Mouse (Mus musculus) midbrain, embryonic 14.5 days (tissue): ENCODE results near the gene Emx1. TPM values are rescaled to one million over a fixed set of nuclear protein-coding genes. Genes with fewer than 3 reads are reported as not detected.

Experiments used
- ATAC-seq: fragments of 200-750 bp; cut with Nextera tagmentation; 2 replicates; pipeline ENCODE4 v1.8.0; 2017; ENCODE audit warnings: moderate number of reproducible peaks, moderate library complexity; ENCODE audit not compliant: low FRiP score, low TSS enrichment
- DNase-seq: peaks from one replicate; pipeline ENCODE4 v3.0.0-alpha.2; 2015
- H3K27ac ChIP-seq: fragments of 300-500 bp; sonication (generic); replicated peaks from 2 replicates; pipeline ENCODE4 v1.5.1; 2014; ENCODE audit warnings: mild to moderate bottlenecking, low read depth, low read length, moderate library complexity
- H3K27me3 ChIP-seq: fragments of 300-500 bp; sonication (generic); 2 replicates; pipeline ENCODE4 v1.6.1; 2014; ENCODE audit warnings: low read length, control low read depth, mixed read lengths; ENCODE audit not compliant: control insufficient read depth, insufficient read depth
- H3K36me3 ChIP-seq: fragments of 300-500 bp; sonication (generic); 2 replicates; pipeline ENCODE4 v1.6.1; 2014; ENCODE audit warnings: low read length, control low read depth; ENCODE audit not compliant: control insufficient read depth, insufficient read depth
- H3K4me1 ChIP-seq: fragments of 300-500 bp; sonication (generic); 2 replicates; pipeline ENCODE4 v1.6.1; 2014; ENCODE audit warnings: mild to moderate bottlenecking, antibody characterized with exemption, low read length, control low read depth; ENCODE audit not compliant: control insufficient read depth, insufficient read depth
- H3K4me2 ChIP-seq: fragments of 300-500 bp; sonication (generic); 2 replicates; pipeline ENCODE4 v1.6.1; 2014; ENCODE audit warnings: mild to moderate bottlenecking, low read length, moderate library complexity
- H3K4me3 ChIP-seq: fragments of 300-500 bp; sonication (generic); replicated peaks from 2 replicates; pipeline ENCODE4 v1.5.1; 2014; ENCODE audit warnings: low read depth, low read length
- H3K9ac ChIP-seq: fragments of 300-500 bp; sonication (generic); replicated peaks from 2 replicates; pipeline ENCODE4 v1.6.1; 2014; ENCODE audit warnings: mild to moderate bottlenecking, low read length, moderate library complexity
- H3K9me3 ChIP-seq: fragments of 300-500 bp; sonication (generic); 2 replicates; pipeline ENCODE4 v1.6.1; 2016; ENCODE audit warnings: low read length, control low read depth, mixed read lengths; ENCODE audit not compliant: control insufficient read depth
- WGBS: fragments of 180-500 bp; shearing (Covaris S2); extraction: QIAGEN DNeasy Blood & Tissue Kit; methylation state at CpG from one replicate; pipeline ENCODE4 v1.1.7; 2014; 5-methylcytosine and 5-hydroxymethylcytosine counted together
- polyA plus RNA-seq: library from polyadenylated mRNA; unstranded; fragments of >200 nt; fragmentation: Nextera tagmentation; extraction: Ambion mirVana; gene quantifications from 2 replicates; pipeline ENCODE4 v1.2.1, GENCODE M21; 2014

Emx1 gene
- polyA plus RNA-seq, 1 experiment from 2014 or later: 1.1 TPM

- no peak overlapping the region for H3K4me2 ChIP-seq
- 11% methylated on average over 6 of the region's 6 CpGs for WGBS
- H3K27me3 ChIP-seq: no peaks in the 10 kb centered on the region
- H3K36me3 ChIP-seq: no peaks in the 10 kb centered on the region
- H3K4me1 ChIP-seq: peaks cover 4% of the 10 kb centered on the region
- no peak for DNase-seq
- no peak overlapping the region for H3K9ac ChIP-seq
- no peak overlapping the region for H3K4me3 ChIP-seq
- no peak for ATAC-seq
- no peaks in the 10 kb centered on the region for H3K9me3 ChIP-seq
- no peak overlapping the region for H3K27ac ChIP-seq
These were observed 44.2 kb downstream of the Emx1 start for GRCm38 (mm10) chr6:85231469-85231868.

GRCm38 (mm10) chr6:85232045-85232444, 44.8 kb downstream of the Emx1 start:
- no peak overlapping the region for H3K4me2 ChIP-seq
- no peak overlapping the region for H3K4me3 ChIP-seq
- 28% methylated on average over 4 of the region's 4 CpGs for WGBS
- H3K9me3 ChIP-seq: no peaks in the 10 kb centered on the region
- no peaks in the 10 kb centered on the region for H3K36me3 ChIP-seq
- no peak overlapping the region for H3K9ac ChIP-seq
- H3K4me1 ChIP-seq: peaks cover 4% of the 10 kb centered on the region
- DNase-seq (no peak), ATAC-seq (no peak)
- no peak overlapping the region for H3K27ac ChIP-seq
- no peaks in the 10 kb centered on the region for H3K27me3 ChIP-seq

- Histone ChIP-seq H3K27ac (no peak overlapping the region), H3K36me3 (no peaks in the 10 kb centered on the region), H3K4me1 (peaks cover 4% of the 10 kb centered on the region), H3K4me3 (no peak overlapping the region), H3K9me3 (no peaks in the 10 kb centered on the region), H3K4me2 (no peak overlapping the region), H3K9ac (no peak overlapping the region), H3K27me3 (no peaks in the 10 kb centered on the region)
- 45% methylated on average over 7 of the region's 7 CpGs for WGBS
- ATAC-seq (no peak), DNase-seq (no peak)
These were observed 45.8 kb downstream of the Emx1 start for GRCm38 (mm10) chr6:85232836-85233623.

GRCm38 (mm10) chr6:85234796-85235195, 47.6 kb downstream of the Emx1 start:
- 22% methylated on average over 5 of the region's 5 CpGs for WGBS
- no peak for ATAC-seq
- no peak for DNase-seq
- H3K9ac ChIP-seq: no peak overlapping the region; the same call in 1 of the 2 replicates
- H3K4me1 ChIP-seq: peaks cover 4% of the 10 kb centered on the region
- H3K4me2 ChIP-seq: no peak overlapping the region
- no peaks in the 10 kb centered on the region for H3K27me3 ChIP-seq
- no peak overlapping the region for H3K4me3 ChIP-seq
- no peaks in the 10 kb centered on the region for H3K9me3 ChIP-seq
- no peaks in the 10 kb centered on the region for H3K36me3 ChIP-seq
- no peak overlapping the region for H3K27ac ChIP-seq

GRCm38 (mm10) chr6:85237001-85237400, 49.8 kb downstream of the Emx1 start:
- no peaks in the 10 kb centered on the region for H3K36me3 ChIP-seq
- H3K27me3 ChIP-seq: no peaks in the 10 kb centered on the region
- no peak for ATAC-seq
- no peak for DNase-seq
- no peak overlapping the region for H3K27ac ChIP-seq
- H3K9ac ChIP-seq: no peak overlapping the region
- no peak overlapping the region for H3K4me3 ChIP-seq
- no peaks in the 10 kb centered on the region for H3K9me3 ChIP-seq
- no peaks in the 10 kb centered on the region for H3K4me1 ChIP-seq
- H3K4me2 ChIP-seq: no peak overlapping the region
- WGBS: 44% methylated on average over 5 of the region's 5 CpGs

GRCm38 (mm10) chr6:85237595-85238337, 50.5 kb downstream of the Emx1 start:
- WGBS: 51% methylated on average over 10 of the region's 10 CpGs
- DNase-seq (no peak), ATAC-seq (no peak; the same call in 1 of the 2 replicates)
- Histone ChIP-seq H3K4me3 (no peak overlapping the region), H3K36me3 (no peaks in the 10 kb centered on the region), H3K4me2 (no peak overlapping the region), H3K9ac (no peak overlapping the region), H3K27ac (no peak overlapping the region), H3K9me3 (no peaks in the 10 kb centered on the region), H3K4me1 (no peaks in the 10 kb centered on the region), H3K27me3 (no peaks in the 10 kb centered on the region)

- WGBS: 5% methylated on average over 4 of the region's 4 CpGs
- ATAC-seq (no peak), DNase-seq (peak; percentile 77)
- Histone ChIP-seq H3K4me2 (no peak overlapping the region), H3K9ac (no peak overlapping the region), H3K9me3 (no peaks in the 10 kb centered on the region), H3K27ac (no peak overlapping the region), H3K4me3 (no peak overlapping the region), H3K36me3 (no peaks in the 10 kb centered on the region), H3K4me1 (no peaks in the 10 kb centered on the region), H3K27me3 (no peaks in the 10 kb centered on the region)
These were observed 51.8 kb downstream of the Emx1 start for GRCm38 (mm10) chr6:85239044-85239489.

- 69% methylated on average over 9 of the region's 9 CpGs for WGBS
- H3K9me3 ChIP-seq: peaks cover 6% of the 10 kb centered on the region; the same call in 1 of the 2 replicates
- H3K4me3 ChIP-seq: no peak overlapping the region
- H3K4me2 ChIP-seq: no peak overlapping the region
- H3K36me3 ChIP-seq: no peaks in the 10 kb centered on the region
- no peak overlapping the region for H3K9ac ChIP-seq
- ATAC-seq (no peak), DNase-seq (no peak)
- no peak overlapping the region for H3K27ac ChIP-seq
- H3K27me3 ChIP-seq: no peaks in the 10 kb centered on the region
- H3K4me1 ChIP-seq: no peaks in the 10 kb centered on the region
These were observed 62.6 kb downstream of the Emx1 start for GRCm38 (mm10) chr6:85249821-85250220.
